Mouse (Mus musculus) MEL (cell line): ENCODE measurements around the gene Actbl2. TPM values are rescaled to one million over a fixed set of nuclear protein-coding genes. Genes with fewer than 3 reads are reported as not detected.

Experiments used
- DNase-seq: peaks from one replicate; pipeline ENCODE4 v3.0.0; 2011; ENCODE audit warnings: low read depth, low spot score
- H3K27ac ChIP-seq: 2 replicates; pipeline ENCODE4 v1.5.1; 2012; ENCODE audit warnings: low read depth, mild to moderate bottlenecking, control low read depth, low read length, moderate library complexity; ENCODE audit not compliant: control insufficient read depth
- H3K27me3 ChIP-seq, 2 experiments: fragments of 150-350 bp in 1 of 2; sonication (generic) in 1 of 2; 2 replicates each; pipeline ENCODE4 v1.6.1; 2012; ENCODE audit warnings: low read length in 2 of 2, mild to moderate bottlenecking in 2 of 2, improper control_type of control experiment in 1 of 2, moderate library complexity in 1 of 2; ENCODE audit not compliant: insufficient read depth in 2 of 2, control insufficient read depth in 1 of 2
- H3K36me3 ChIP-seq, 2 experiments: 2 replicates each; pipeline ENCODE4 v1.6.1; 2012 to 2014; ENCODE audit warnings: low read length in 2 of 2, improper control_type of control experiment in 1 of 2, inconsistent platforms in 1 of 2, mild to moderate bottlenecking in 1 of 2; ENCODE audit not compliant: insufficient read depth in 2 of 2, control insufficient read depth in 1 of 2
- H3K4me1 ChIP-seq, 2 experiments: fragments of 150-350 bp in 1 of 2; sonication (generic) in 1 of 2; 2 replicates each; pipeline ENCODE4 v1.6.1; 2012; ENCODE audit warnings: low read length in 2 of 2, improper control_type of control experiment in 1 of 2, mild to moderate bottlenecking in 1 of 2; ENCODE audit not compliant: insufficient read depth in 2 of 2, control insufficient read depth in 1 of 2
- H3K4me3 ChIP-seq, 2 experiments: fragments of 150-350 bp in 1 of 2; sonication (generic) in 1 of 2; 2 replicates each; pipeline ENCODE4 v1.5.1; 2012; ENCODE audit warnings: low read depth in 2 of 2, low read length in 2 of 2, mild to moderate bottlenecking in 2 of 2, moderate library complexity in 2 of 2, control low read depth in 1 of 2, improper control_type of control experiment in 1 of 2; ENCODE audit not compliant: control insufficient read depth in 1 of 2, insufficient read depth in 1 of 2
- H3K79me2 ChIP-seq: 2 replicates; pipeline ENCODE4 v1.6.1; 2012; ENCODE audit warnings: mild to moderate bottlenecking, low read length, moderate library complexity; ENCODE audit not compliant: control insufficient read depth, poor library complexity, insufficient read depth
- H3K9ac ChIP-seq: 2 replicates; pipeline ENCODE4 v1.6.1; 2012; ENCODE audit warnings: low read depth, mild to moderate bottlenecking, control low read depth, low read length, moderate library complexity; ENCODE audit not compliant: control insufficient read depth, poor library complexity, severe bottlenecking
- H3K9me3 ChIP-seq: fragments of 150-350 bp; sonication (generic); replicated peaks from 2 replicates; pipeline ENCODE4 v1.6.1; 2012; ENCODE audit warnings: mild to moderate bottlenecking, low read length, improper control_type of control experiment, moderate library complexity; ENCODE audit not compliant: insufficient read depth
- CTCF ChIP-seq, 3 experiments: IDR thresholded peaks in 2 of 3; conservative IDR thresholded peaks in 1 of 3; 2 replicates each; pipeline ENCODE4 v1.5.1; 2011 to 2012; ENCODE audit warnings: low read length in 3 of 3, low read depth in 2 of 3, mild to moderate bottlenecking in 2 of 3, improper control_type of control experiment in 1 of 3, inconsistent platforms in 1 of 3, mixed read lengths in 1 of 3, moderate library complexity in 1 of 3; ENCODE audit not compliant: control insufficient read depth in 1 of 3, insufficient read depth in 1 of 3, poor library complexity in 1 of 3, severe bottlenecking in 1 of 3
- E2F4 ChIP-seq: IDR thresholded peaks from 2 replicates; pipeline ENCODE4 v1.6.1; 2011; ENCODE audit warnings: low read depth, low read length, improper control_type of control experiment, borderline replicate concordance
- GABPA ChIP-seq: IDR thresholded peaks from 2 replicates; pipeline ENCODE4 v1.6.1; 2012; ENCODE audit warnings: low read depth, mild to moderate bottlenecking, inconsistent platforms, low read length, improper control_type of control experiment, moderate library complexity
- JUND ChIP-seq: IDR thresholded peaks from 2 replicates; pipeline ENCODE4 v1.6.1; 2011; ENCODE audit warnings: low read depth, mild to moderate bottlenecking, improper control_type of control experiment, low read length
- KAT2A ChIP-seq: conservative IDR thresholded peaks from 2 replicates; pipeline ENCODE4 v1.6.1; 2012; ENCODE audit warnings: low read depth, low read length, improper control_type of control experiment, inconsistent platforms
- MAFK ChIP-seq: IDR thresholded peaks from 2 replicates; pipeline ENCODE4 v1.6.1; 2011; ENCODE audit warnings: low read depth, mild to moderate bottlenecking, low read length, improper control_type of control experiment, borderline replicate concordance
- MAX ChIP-seq: IDR thresholded peaks from 2 replicates; pipeline ENCODE4 v1.6.1; 2011; ENCODE audit warnings: low read length, improper control_type of control experiment
- MAZ ChIP-seq: IDR thresholded peaks from 2 replicates; pipeline ENCODE4 v1.6.1; 2012; ENCODE audit warnings: low read depth, mild to moderate bottlenecking, inconsistent platforms, low read length, improper control_type of control experiment
- MEF2A ChIP-seq: IDR thresholded peaks from 2 replicates; pipeline ENCODE4 v1.6.1; 2014; ENCODE audit warnings: low read depth, mild to moderate bottlenecking, inconsistent platforms, low read length, improper control_type of control experiment; ENCODE audit not compliant: poor library complexity, insufficient replicate concordance, severe bottlenecking; ENCODE audit errors: extremely low read depth
- MXI1 ChIP-seq: IDR thresholded peaks from 2 replicates; pipeline ENCODE4 v1.6.1; 2011; ENCODE audit warnings: mild to moderate bottlenecking, low read depth, low read length, improper control_type of control experiment
- MYC ChIP-seq: IDR thresholded peaks from 2 replicates; pipeline ENCODE4 v1.6.1; 2011; ENCODE audit warnings: low read depth, mild to moderate bottlenecking, low read length, improper control_type of control experiment, moderate library complexity
- NELFE ChIP-seq: IDR thresholded peaks from 2 replicates; pipeline ENCODE4 v1.6.1; 2011; ENCODE audit warnings: low read depth, low read length, improper control_type of control experiment
- POLR2A ChIP-seq, 2 experiments: IDR thresholded peaks; 2 replicates each; pipeline ENCODE4 v1.6.1; 2011 to 2012; ENCODE audit warnings: low read length in 2 of 2, mild to moderate bottlenecking in 2 of 2, control low read depth in 1 of 2, improper control_type of control experiment in 1 of 2, low read depth in 1 of 2, moderate library complexity in 1 of 2; ENCODE audit not compliant: control insufficient read depth in 1 of 2, insufficient read depth in 1 of 2, poor library complexity in 1 of 2
- RCOR1 ChIP-seq: IDR thresholded peaks from 2 replicates; pipeline ENCODE4 v1.6.1; 2012; ENCODE audit warnings: low read depth, mild to moderate bottlenecking, inconsistent platforms, low read length, improper control_type of control experiment
- SMC3 ChIP-seq: IDR thresholded peaks from 2 replicates; pipeline ENCODE4 v1.6.1; 2011; ENCODE audit warnings: low read depth, low read length, improper control_type of control experiment
- TBP ChIP-seq: IDR thresholded peaks from 2 replicates; pipeline ENCODE4 v1.8.0; 2011; ENCODE audit warnings: low read depth, low read length, improper control_type of control experiment
- TCF12 ChIP-seq: IDR thresholded peaks from 2 replicates; pipeline ENCODE4 v1.6.1; 2014; ENCODE audit warnings: low read depth, mild to moderate bottlenecking, inconsistent platforms, low read length, improper control_type of control experiment, moderate library complexity
- USF2 ChIP-seq, 2 experiments: IDR thresholded peaks; 2 replicates each; pipeline ENCODE4 v1.6.1; 2011 to 2012; ENCODE audit warnings: improper control_type of control experiment in 2 of 2, low read length in 2 of 2, borderline replicate concordance in 1 of 2, inconsistent platforms in 1 of 2, low read depth in 1 of 2, mild to moderate bottlenecking in 1 of 2; ENCODE audit not compliant: insufficient read depth in 1 of 2
- ZNF384 ChIP-seq: IDR thresholded peaks from 2 replicates; pipeline ENCODE4 v1.6.1; 2012; ENCODE audit warnings: low read depth, mild to moderate bottlenecking, inconsistent platforms, low read length, improper control_type of control experiment
- polyA plus RNA-seq, 2 experiments: library from polyadenylated mRNA; stranded (reverse) in 1 of 2; unstranded in 1 of 2; fragments of >175 nt in 1 of 2; fragments of >200 nt in 1 of 2; gene quantifications; 2 replicates each; pipeline versions ENCODE4 v1.2.1 to v1.2.4; 2012; ENCODE audit warnings: low replicate concordance in 2 of 2, low read depth in 1 of 2; ENCODE audit not compliant: insufficient read length in 2 of 2, insufficient read depth in 1 of 2, missing spikeins in 1 of 2
- total RNA-seq: library from RNA; depleted of rRNA; stranded (reverse); fragments of 300-350 nt; gene quantifications from 2 replicates; pipeline ENCODE4 v1.2.3, GENCODE M21; 2012; rRNA removed

The Actbl2 gene
- total RNA-seq (not detected in 2 replicates), polyA plus RNA-seq (not detected)

GRCm38 (mm10) chr13:111254713-111255112 is at the start of gene Actbl2:
Actbl2 (plus strand) TSS chr13:111255013.
- DNase-seq = no peak
- Histone ChIP-seq H3K4me1 (no peaks in the 10 kb centered on the region), H3K27ac (no peak within 1 kb of the TSS), H3K36me3 (no peaks in the 10 kb centered on the region), H3K9ac (no peak within 1 kb of the TSS), H3K27me3 (no peaks in the 10 kb centered on the region), H3K79me2 (no peaks in the 10 kb centered on the region), H3K9me3 (no peaks in the 10 kb centered on the region), H3K4me3 (no peak within 1 kb of the TSS)
- no peak for TF ChIP-seq USF2 (IDR thresholded peaks at IDR 0.05; ENCODE audit: borderline replicate concordance in 1 of 2, insufficient read depth in 1 of 2, low read depth in 1 of 2, low read length in 2 of 2)
- TF ChIP-seq TCF12 = no peak
- TF ChIP-seq KAT2A = no peak
- no peak for TF ChIP-seq E2F4
- no peak for TF ChIP-seq MEF2A
- no peak for TF ChIP-seq SMC3
- TF ChIP-seq ZNF384 = no peak
- TF ChIP-seq CTCF (IDR thresholded peaks at IDR 0.05 in 2 of 3, conservative IDR thresholded peaks at IDR 0.05 in 1 of 3; ENCODE audit: control insufficient read depth in 1 of 3, insufficient read depth in 1 of 3, low read depth in 2 of 3, low read length in 3 of 3, poor library complexity in 1 of 3, severe bottlenecking in 1 of 3) = no peak
- TF ChIP-seq MYC = no peak
- no peak for TF ChIP-seq POLR2A (IDR thresholded peaks at IDR 0.05; ENCODE audit: control insufficient read depth in 1 of 2, insufficient read depth in 1 of 2, low read depth in 1 of 2, low read length in 2 of 2, poor library complexity in 1 of 2)

- TF ChIP-seq USF2 (IDR thresholded peaks at IDR 0.05; ENCODE audit: borderline replicate concordance in 1 of 2, insufficient read depth in 1 of 2, low read depth in 1 of 2, low read length in 2 of 2) (no peak), GABPA (no peak), MAX (no peak), TBP (no peak), MXI1 (no peak), NELFE (no peak), SMC3 (no peak), JUND (no peak), RCOR1 (no peak), POLR2A (IDR thresholded peaks at IDR 0.05; ENCODE audit: control insufficient read depth in 1 of 2, insufficient read depth in 1 of 2, low read depth in 1 of 2, low read length in 2 of 2, poor library complexity in 1 of 2) (no peak), MAFK (no peak), MAZ (no peak)
- Histone ChIP-seq H3K27me3 (no peaks in the 10 kb centered on the region), H3K9me3 (no peaks in the 10 kb centered on the region)
These were observed 44.0 kb upstream of the Actbl2 start for GRCm38 (mm10) chr13:111210649-111211378.

More at GRCm38 (mm10) chr13:111210649-111211378, 44.0 kb upstream of the Actbl2 start:
- no peak for DNase-seq
- H3K36me3 ChIP-seq = no peaks in the 10 kb centered on the region
- H3K9ac ChIP-seq = no peak overlapping the region
- no peak overlapping the region for H3K27ac ChIP-seq
- H3K4me3 ChIP-seq = no peak overlapping the region
- no peaks in the 10 kb centered on the region for H3K79me2 ChIP-seq
- no peaks in the 10 kb centered on the region for H3K4me1 ChIP-seq
